Mouse (Mus musculus) MN1 (cell line): ENCODE results near the gene Slc23a2.

Experiments
- DNase-seq: peaks from one replicate; pipeline ENCODE4 v3.0.0-alpha.2; 2016; ENCODE audit warnings: low spot score

Gene Slc23a2

DNA sequence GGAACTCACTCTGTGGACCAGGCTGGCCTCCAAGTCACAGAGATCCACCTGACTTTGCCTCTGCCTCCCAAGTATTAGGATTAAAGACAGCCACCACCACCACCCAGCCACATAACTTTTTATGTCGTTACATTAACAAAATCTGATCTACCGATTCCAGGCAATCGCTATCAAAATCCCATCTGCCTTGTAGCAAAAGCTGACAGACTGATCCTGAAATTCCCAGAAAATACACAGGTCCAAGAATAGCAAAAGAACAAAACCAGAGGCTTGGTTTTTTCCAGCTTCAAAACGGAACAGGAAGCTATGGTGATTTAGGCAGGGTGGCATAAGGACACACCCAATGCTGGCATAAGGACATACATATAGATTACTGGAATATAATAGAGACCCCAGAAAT is 10.2 kb downstream of the Slc23a2 start:
- no peak for DNase-seq

DNA sequence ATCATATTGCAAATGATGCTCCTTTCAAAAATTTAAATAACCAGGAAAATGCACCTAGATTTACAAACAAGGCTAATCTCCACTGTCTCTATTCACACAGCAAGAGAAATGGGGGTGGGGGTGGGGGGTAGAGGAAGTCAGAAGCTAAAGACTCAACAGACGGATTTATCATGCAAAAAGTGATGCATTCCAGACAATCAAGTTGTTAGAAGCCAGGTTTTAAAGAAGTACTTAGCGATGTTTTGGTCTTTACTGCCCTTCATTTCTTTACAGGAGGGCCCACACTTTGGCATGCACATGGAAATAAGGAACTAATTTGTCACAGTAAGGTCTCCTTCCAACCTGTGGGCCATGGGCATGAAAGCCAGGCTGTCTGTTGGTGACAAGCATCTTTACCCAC is 11.5 kb downstream of the Slc23a2 start:
- DNase-seq, result no peak

DNA sequence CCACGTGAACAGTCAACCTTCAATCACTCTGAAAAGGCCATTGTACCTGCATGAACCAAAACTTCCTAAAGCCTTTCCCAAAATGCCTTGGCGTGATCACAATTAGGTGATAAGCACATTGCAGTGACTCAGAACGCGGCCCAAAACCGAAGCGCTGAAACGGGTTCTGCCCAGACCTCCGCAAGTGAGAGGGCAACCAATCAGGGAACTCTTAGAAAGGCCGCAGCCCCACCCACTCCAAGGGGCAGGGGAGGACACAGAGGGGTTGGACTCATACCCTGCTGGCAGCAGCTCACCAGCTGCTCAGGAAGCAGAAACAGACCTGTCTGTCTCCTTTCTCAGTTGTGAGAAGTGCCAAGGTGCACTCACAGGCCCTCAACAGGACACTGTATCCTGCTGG is 13.6 kb downstream of the Slc23a2 start:
- DNase-seq, result peak; percentile 24

DNA sequence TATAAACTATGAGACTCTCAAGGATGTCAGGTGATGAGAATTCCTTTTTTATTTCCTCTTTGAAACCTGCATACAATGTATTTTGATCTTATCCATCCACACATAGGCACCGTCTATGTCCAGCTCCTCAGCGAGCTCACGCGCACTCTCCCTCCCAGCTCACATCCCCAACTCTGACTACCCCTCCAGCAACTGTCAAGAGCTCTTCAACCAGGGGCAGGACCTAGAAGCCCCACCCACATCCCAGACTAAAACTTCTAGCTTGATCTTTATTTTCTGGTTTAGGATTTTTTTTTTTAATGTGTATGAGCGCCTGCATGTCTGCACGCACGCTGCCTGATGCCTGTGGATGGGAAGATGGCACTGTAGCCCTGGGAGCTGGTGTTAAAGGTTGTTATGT is 14.9 kb downstream of the Slc23a2 start:
- no peak for DNase-seq

DNA sequence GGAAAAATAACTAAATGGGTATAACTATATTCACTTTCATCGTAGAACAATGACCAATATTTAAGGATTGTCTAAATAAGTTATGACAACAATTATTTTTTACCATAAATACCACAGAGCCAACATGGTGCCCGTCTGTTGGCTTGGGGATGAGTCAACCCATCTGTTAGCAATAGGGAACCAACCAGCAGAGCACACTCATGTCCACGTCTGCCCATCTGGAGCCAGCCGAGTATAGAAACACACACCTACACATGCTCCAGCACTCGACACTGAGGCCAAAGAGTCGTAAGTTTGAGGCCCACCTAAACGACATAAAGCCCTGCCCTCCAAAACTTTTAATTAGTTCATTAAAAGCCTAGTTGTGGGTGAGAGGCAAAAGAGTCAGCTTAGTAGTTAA is 15.7 kb downstream of the Slc23a2 start:
- DNase-seq, result no peak

DNA sequence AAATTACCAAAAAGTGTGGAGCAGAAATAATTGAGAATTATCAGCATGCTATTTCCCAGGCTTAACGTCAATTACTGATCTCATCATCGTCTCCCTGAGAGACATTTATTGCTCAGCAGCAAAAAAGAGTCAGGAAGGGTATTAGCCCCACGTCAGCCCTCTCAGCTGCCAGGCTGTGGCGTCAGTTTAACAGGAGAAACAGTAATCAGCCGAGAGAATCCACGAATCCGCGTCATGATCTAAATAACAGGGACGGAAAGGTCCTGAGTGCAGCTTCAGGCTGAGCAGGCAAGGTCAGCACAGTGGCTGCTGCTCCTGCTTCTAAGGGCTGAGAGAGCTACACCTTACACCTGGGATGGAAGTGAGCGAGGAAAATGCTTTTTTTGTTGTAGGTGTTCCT is 17.0 kb downstream of the Slc23a2 start:
- DNase-seq, result no peak

DNA sequence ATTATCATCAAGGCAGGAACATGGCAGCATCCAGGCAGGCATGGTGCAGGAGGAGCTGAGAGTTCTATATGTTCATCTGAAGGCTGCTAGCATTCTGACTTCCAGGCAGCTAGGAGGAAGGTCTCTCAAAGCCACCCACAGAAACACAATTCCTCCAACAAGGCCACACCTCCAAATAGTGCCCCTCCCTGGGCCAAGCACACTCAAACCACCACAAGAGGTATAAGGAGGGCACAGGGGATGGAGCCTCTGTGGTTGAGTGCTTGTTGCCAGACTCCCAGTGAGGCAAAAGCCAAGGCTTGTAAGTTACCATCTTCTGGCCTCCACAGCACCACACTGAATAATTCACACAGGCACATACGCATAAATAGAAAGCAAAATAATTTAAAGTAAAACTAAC is 18.6 kb downstream of the Slc23a2 start:
- DNase-seq, result no peak

DNA sequence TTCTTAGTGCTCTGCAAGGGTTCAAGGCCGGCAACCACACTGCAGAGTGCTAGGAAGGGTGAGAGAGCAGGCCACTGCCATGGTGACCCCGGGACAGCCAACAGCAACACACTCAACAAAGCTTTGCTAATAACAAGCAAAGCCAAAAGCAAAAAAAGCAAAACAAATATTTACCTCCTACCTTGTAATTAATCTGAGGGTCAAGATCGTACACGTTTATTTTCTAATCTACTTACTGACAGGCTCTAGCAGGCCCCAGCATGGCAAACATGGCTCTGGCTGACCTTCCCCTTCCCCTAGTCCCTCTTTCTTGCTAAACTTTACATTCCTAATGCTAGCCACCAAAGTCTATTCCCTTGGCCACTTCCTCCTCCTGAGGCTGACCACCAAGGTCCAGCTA is 21.8 kb downstream of the Slc23a2 start:
- DNase-seq, result no peak

DNA sequence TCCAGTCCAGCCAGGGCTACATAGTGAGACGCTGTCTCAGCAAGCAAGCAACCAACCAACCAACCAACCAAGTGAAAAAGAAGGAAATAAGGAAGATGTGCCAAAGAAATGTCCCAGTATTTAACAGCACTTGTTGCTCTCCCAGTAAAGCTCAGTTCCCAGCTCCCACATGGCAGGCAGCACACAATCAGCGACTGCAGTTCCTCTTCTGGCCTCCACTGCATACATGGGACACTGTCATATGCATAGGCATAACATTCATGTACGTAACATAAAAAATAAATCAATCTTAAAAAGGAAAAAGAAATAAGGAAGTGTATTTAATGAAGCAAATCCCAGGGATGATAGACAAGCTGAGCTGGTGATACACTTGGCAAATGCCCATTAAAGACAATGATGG is 23.9 kb downstream of the Slc23a2 start:
- DNase-seq, result no peak

DNA sequence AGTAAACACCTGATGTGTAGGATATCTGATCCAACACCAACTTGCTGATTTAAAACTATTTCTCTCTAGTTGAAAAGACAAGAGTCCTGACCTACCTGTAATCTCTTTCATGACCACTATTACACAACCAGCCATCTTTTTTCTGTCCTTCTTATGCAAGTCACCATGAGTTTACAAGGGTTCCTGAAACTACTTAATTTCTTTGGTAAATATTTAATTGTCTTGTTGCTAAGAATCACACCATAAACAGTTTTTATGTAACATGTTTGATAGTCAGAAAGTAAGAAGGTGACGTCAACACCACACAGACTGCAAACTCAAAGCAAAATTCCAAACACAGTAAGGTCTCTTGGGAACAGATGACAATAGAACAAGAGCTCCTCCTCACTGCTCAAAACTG is 26.3 kb downstream of the Slc23a2 start:
- no peak for DNase-seq

DNA sequence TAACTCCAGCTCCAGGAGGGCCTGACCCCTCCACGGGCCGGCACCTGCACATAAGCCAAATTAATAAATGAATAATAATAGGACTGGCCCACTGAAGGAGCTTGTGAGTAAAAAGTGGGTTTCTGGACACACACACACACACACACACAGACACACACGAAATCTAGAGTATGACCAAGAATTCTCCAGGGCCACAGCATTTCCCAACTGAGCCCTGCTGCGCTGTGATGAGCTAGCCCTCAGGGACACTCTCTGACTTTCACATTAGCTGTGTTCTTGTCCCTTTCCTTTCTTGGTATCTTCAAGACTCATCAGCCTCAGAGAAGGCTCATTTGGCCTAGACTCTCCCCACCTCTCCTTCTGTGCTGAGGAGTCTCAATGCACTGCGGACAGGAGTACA is 29.0 kb downstream of the Slc23a2 start:
- no peak for DNase-seq

DNA sequence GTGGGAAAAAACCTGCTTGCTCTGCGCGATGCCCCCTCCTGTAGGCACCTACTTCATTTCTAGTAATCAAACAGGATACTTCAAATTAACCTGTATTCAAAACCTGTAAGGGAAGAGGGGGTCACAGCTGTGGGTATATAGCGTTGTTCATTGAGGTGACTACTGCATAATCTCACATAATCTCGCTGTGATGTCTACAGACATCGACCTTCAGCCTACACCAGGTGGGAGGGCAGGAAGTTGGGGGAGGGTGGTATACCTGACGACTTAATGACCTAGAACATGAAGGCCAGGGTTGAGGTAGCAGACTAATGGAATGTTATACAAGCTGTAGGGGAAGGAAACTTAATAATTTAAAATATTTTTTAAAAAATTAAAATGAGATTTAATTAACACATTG is 29.6 kb downstream of the Slc23a2 start:
- DNase-seq, result no peak

DNA sequence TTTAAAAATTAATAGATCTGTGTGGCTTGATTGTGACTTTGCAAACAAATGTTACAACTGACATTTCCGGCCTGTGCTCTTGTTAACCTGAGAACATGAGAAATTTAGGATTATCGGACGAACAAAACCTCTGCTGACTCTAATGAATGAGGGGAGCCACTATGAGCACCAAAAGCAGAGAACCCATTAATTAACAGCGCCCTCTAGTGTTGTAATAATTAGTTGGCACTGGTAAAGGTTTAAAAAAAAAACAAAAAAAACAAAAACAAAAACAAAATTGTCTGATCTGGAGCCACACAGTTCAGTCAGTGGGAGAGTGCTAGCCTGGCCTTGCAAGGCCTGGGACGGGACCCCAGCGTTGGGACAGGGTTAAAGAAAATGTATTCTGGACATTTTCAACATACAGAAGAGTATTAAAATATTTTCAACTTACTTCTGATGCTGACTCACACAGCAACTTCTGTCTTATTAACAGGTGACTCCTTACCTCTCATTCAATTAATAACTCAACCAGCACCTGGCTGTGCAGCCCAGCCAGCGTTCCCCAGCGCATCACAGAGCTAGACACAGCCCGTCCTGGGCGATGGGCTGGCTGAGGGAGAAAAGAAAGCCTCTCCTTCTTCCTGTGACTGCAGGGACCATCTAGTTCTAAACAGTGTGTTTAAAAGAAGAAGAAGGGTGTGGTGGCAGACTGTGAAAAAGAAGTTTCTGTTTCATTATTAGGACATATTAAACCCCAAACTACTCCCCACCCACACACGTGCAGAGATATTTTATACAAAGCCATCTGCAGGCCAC is 30.7 kb downstream of the Slc23a2 start:
- DNase-seq, result peak; percentile 57

DNA sequence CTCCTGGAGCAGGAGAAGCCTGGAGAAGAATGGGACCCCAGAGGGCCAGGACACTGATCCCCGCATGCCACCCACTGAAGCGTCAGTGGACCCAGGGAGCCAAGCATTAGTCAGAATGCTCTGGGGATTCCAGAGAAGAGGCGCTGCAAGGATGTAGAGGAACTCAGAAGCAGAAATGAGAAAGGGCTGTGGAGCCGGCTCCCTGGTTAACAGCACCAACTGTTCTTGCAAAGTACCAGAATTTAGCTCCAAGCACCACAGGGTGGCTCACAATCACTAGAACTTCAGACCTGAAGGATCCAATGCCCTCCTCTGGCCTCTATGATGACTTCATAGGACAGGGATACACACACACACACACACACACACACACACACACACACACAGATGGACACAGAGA is 32.6 kb downstream of the Slc23a2 start:
- no peak for DNase-seq

DNA sequence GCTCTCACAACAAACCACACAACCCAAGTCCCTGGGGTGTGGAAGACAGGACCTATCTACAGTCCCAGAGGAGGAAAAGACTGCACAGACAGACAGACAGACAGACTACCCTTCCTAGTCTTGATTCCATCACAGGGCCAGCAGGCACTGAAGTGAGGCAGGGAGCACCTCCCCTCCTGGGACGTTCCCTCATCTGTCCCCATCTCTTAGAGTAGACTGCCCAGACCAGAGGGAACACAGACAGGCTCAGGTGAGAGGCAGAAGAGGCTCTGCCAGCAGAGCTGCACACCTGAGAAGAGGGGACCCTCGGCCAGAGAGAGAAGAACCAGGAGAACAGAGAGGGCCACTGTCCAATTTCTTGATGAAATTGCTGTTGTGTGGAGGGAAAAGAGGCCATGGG is 33.0 kb downstream of the Slc23a2 start:
- no peak for DNase-seq

DNA sequence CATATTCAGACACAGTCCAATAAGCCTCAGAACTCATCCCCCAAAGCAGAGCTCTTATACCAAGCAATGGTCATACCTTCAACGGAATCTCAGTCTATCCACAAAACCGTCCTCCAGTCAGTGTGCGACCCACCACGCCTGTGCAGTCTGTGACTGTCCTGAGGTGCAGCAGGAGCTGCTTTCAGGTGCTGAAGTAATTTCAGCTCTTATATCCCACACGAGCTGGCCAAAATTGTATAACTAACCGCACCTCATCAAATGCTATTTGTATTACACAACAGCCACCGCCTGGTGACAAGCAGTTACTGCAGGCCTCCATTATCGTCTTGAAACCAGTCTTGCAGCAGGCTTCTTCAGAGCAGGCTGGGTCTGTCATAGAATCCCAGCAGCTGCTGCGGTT is 33.6 kb downstream of the Slc23a2 start:
- peak; percentile 37 for DNase-seq

DNA sequence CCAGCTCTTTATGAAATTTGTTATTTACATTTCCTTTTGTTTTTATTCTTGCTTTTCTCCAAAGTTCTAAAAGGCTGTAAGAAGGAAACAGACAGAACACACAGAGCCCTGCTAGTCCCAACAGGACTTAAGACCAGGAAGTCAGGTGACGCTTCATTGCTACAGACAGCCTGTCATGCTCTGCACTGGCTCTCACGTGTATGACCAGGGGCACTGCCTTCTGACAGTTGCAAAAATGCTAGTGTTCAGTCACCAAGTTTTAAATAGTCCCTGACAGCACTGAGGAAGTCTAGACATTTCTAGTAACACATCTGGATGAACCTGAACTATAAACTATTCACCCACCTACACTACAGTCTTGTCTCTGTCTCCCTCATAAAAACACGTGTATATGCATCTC is 34.2 kb downstream of the Slc23a2 start:
- DNase-seq, result no peak

DNA sequence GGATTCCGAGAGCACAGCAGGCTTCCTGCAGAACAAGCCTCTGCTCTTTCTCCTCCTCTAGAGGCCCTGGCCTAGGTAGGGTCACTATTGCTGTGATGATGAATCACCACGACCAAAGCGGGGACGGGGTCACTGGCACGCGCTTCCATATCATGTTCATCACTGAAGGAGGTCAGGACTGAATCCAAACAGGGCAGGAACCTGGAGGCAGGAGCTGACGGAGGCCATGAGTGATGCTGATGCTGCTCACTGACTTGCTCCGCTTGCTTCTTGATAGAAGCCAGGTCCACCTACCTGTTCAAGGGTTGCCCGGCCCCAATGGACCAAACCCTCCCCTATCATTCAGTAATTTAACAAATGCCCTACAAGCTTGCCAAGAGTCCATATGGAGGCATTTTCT is 35.9 kb downstream of the Slc23a2 start:
- DNase-seq, result no peak

DNA sequence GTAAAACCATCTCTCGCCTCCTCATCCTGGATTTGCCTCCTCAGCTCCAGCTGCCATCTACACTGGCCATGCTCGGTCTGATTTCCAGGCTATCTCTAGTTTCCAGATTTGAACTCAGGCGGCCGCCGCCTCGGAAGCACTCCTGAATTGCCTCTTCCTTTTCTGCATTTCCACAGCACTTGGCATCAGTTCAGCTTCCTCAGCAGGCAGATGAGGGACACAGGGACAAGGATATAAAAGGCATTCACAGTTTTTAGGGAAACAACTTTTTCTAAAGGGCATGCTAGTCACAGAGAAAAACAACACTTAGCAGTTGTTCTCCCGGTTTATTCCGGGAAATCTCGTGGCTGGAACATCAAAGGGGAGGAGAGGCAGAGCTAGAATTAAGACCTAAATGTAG is 37.3 kb downstream of the Slc23a2 start:
- DNase-seq, result no peak

DNA sequence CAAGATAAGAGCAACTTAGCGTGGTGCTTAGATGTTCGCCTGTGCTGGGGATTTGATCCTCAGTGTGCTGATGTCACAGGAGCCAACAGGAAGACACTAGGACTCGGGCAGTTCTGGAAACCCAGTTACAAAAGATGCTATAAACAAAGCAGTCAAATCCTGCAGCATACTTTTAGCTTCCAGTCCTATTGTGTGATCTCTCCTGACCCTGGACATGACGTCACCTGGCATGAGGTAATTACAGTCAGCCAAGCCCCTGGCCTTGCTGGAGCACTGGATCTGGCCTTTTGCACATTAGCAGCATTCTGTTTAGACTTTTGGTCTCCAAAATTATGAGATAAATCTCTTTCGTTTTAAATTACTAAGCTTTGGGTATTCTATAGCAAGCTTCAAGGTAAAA is 38.8 kb downstream of the Slc23a2 start:
- peak; percentile 32 for DNase-seq

DNA sequence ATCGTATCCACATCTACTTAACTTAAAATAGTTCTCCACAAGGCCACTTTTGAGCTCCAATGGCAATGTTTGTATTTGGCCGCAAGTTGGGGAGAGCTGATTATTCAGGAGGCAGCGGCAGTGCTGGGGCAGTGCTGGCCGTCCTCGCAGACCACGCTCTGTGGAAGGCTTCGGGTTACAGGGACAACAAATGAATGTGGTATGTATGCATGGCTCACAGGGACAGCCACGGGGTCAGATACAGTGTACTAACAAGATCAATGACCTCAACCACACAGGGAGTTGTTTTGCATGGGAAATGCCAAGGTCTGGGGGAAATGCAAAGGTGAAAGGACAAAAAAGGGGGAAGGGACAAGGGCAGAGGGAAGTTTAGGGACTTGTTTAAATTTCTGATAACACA is 41.6 kb downstream of the Slc23a2 start:
- DNase-seq, result no peak

DNA sequence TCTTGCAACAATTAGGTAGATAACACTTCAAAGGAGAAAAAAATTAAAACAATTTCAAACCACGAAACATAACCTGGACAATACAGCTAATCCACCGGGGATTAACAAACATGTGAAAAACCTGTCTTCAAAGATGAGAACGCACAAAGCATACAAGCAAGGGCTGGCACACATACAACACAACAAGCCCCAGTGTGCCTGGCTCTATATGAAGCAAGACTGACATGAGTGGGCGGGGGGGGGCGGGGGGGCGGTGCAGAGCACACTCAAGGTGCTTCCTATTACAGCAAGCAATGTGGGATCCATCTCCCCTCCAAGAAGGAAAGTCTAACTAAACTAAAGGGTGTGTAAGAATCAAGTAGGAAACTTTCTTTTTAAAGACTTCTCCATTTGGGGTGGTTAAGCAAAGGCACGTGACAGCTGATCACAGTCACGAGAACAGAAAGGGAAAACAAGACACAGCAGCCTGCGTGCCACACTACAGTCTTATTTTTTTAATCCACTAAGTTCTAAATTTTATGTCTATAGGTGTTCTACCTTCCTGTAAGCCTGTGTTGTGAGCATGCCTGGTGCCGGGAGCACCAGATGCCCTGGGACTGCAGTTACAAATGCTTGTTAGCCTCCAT is 42.3 kb downstream of the Slc23a2 start:
- no peak for DNase-seq

DNA sequence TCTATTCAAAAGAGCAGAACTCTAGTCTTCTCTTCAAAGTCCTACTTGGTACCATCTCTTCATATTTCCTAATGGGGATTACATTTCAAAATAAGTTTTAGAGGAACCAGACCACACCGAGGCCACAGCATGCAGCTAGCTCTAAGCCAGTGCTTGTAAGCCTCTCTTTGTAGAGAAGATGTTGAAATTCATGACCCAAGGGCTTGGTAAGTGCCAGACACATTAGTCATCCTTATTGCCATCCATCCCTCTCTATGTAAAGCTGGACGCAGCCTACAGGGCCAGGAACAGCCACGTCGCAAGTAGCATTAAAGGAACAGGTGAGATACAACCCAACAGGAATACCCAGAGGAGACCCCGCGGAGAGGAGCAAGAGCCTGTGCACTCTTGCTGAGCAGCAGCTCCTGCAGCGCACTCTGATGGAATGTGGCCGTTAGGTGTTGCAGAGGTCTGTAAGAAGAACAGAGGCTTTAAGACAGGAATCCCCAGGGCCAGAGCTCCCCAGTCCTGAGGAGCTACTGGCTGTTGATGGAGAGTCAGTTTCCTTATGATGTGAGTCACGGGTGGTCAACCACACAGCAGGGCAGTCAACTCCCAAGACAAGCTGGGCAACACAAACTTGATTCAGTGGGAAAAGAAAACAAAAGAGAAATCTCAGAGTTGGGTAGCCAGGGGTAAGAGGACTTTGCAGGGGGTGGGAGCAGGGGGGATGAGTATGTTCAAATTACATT is 45.8 kb downstream of the Slc23a2 start:
- no peak for DNase-seq
